Mouse (Mus musculus) ES-Bruce4 (cell line): ENCODE measurements at regions not wholly inside any gene's neighbourhood (a gene's known extent, or its start where the extent isn't known, plus 50 kb on each side); places are given as distances from the start of the nearest gene placed in this dataset.

Source experiments
- CTCF ChIP-seq: IDR thresholded peaks from one replicate; pipeline ENCODE4 v1.8.1; 2011; ENCODE audit warnings: low read depth, low read length
- EP300 ChIP-seq: IDR thresholded peaks from 2 replicates; pipeline ENCODE4 v1.6.1; 2011; ENCODE audit warnings: low read depth, low read length; ENCODE audit not compliant: insufficient read depth
- POLR2A ChIP-seq: IDR thresholded peaks from one replicate; pipeline ENCODE4 v1.8.1; 2011; ENCODE audit warnings: low read length; ENCODE audit not compliant: insufficient read depth

DNA sequence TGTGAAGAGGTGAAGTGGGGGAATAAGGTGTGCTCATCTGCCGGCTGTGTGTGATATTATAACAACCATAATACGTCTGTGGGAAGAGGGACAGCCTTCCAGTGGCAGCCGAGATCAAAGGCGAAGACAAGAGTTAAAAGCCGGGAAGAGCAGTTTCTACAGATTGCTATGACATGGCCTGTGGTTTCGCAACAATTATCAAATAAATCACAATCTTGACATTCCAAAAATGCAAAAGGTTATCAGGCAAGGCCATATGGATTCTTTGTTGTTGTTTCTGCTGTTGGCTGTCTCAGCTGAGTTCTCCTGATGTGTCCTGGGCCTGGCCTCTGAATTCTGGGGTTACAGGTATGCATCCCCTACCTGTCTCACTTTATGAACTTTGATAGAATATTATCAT lies 235.9 kb downstream of the Hhipl2 start:
- no peak for TF ChIP-seq CTCF
- no peak for TF ChIP-seq EP300
- no peak for TF ChIP-seq POLR2A
